In genomic region chr17:28351353-28351890, GRCm38 (mm10) we compare ENCODE assay signal across 8 mouse cellular contexts. TPM values are rescaled to one million over a fixed set of nuclear protein-coding genes. Genes with fewer than 3 reads are reported as not detected.
DNase-seq lines count a peak whose midpoint lies in the region; ATAC-seq and TF ChIP-seq lines count a peak whose summit lies in the region.

No protein-coding gene starts in this region.

- peak overlapping the region; percentile 97 for H3K4me2 ChIP-seq in heart, embryonic 14.5 days (ENCODE audit: low read length)
- H3K4me2 ChIP-seq in liver, embryonic 14.5 days (ENCODE audit: low read depth) = peak overlapping the region; percentile 91

- WGBS in cerebellum, adult 2 months = 3% methylated on average over 29 of the region's 29 CpGs
- WGBS in heart, embryonic 14.5 days = 1% methylated on average over 29 of the region's 29 CpGs
- WGBS in liver, embryonic 14.5 days (ENCODE audit: insufficient replicate concordance) = 2% methylated on average over 29 of the region's 29 CpGs

- H3K79me3 ChIP-seq in C2C12 (ENCODE audit: low read depth) = peaks cover 28% of the 10 kb centered on the region

- peak overlapping the region; percentile 48 for H3ac ChIP-seq in C2C12 (ENCODE audit: control insufficient read depth, insufficient read length, low read depth)

- TF ChIP-seq EP300 in liver, embryonic 14.5 days (IDR thresholded peaks at IDR 0.05; ENCODE audit: low read depth) = no peak

- H3K27me3 ChIP-seq in cerebellum, adult 2 months (ENCODE audit: control insufficient read depth, insufficient read depth, low read length) = peaks cover 7% of the 10 kb centered on the region; the same call in 1 of the 2 replicates
- no peaks in the 10 kb centered on the region for H3K27me3 ChIP-seq in C2C12 (ENCODE audit: control insufficient read depth, insufficient read depth, insufficient read length)
- H3K27me3 ChIP-seq in heart, embryonic 14.5 days (ENCODE audit: control insufficient read depth, insufficient read depth, low read length) = peaks cover 16% of the 10 kb centered on the region; the same call in 1 of the 2 replicates
- peaks cover 17% of the 10 kb centered on the region for H3K27me3 ChIP-seq in liver, embryonic 14.5 days (ENCODE audit: control insufficient read depth, insufficient read depth, low read length)

- TF ChIP-seq CTCF in cerebellum, adult 2 months (IDR thresholded peaks at IDR 0.05; ENCODE audit: borderline replicate concordance, insufficient read depth, low read depth, low read length) = no peak
- no peak for TF ChIP-seq CTCF in C2C12 (IDR thresholded peaks at IDR 0.05; ENCODE audit: control insufficient read depth, insufficient read depth, insufficient read length)
- TF ChIP-seq CTCF in liver, embryonic 14.5 days (IDR thresholded peaks at IDR 0.05; ENCODE audit: low read depth) = no peak

- no peaks in the 10 kb centered on the region for H3K4me1 ChIP-seq in cerebellum, adult 2 months (ENCODE audit: control insufficient read depth, insufficient read depth, low read length)
- peaks cover 19 to 31% of the 10 kb centered on the region in 2 experiments for H3K4me1 ChIP-seq in heart, embryonic 14.5 days (ENCODE audit: control insufficient read depth in 2 of 2, insufficient read depth in 2 of 2, low read length in 2 of 2)
- H3K4me1 ChIP-seq in liver, embryonic 14.5 days (replicated peaks; ENCODE audit: control insufficient read depth in 2 of 2, insufficient read depth in 2 of 2, low read length in 1 of 2) = peaks cover 9 to 13% of the 10 kb centered on the region in 2 experiments

- no peak overlapping the region for H3K27ac ChIP-seq in cerebellum, adult 2 months (ENCODE audit: insufficient read depth, low read length)
- peak overlapping the region in 1 of 2 experiments; percentile 85; a peak in 2 of 4 replicates for H3K27ac ChIP-seq in heart, embryonic 14.5 days (replicated peaks in 1 of 2; ENCODE audit: control insufficient read depth in 1 of 2, insufficient read depth in 1 of 2, low read depth in 2 of 2, low read length in 2 of 2)
- no peak overlapping the region for H3K27ac ChIP-seq in liver, embryonic 14.5 days

- no peak for DNase-seq in cerebellum, adult 2 months
- no peak for DNase-seq in cerebellum, postnatal 14 days
- DNase-seq in liver, embryonic 14.5 days (ENCODE audit: low read depth in 3 of 3, low spot score in 3 of 3) = no peak
- DNase-seq in thymus, postnatal 0 days (ENCODE audit: low spot score) = peak; percentile 57
- DNase-seq in right cerebral cortex, postnatal 36 days (ENCODE audit: low spot score in 2 of 2) = no peak
- DNase-seq in spleen, postnatal 14 days (ENCODE audit: low spot score in 2 of 2) = no peak

- peak overlapping the region; percentile 95 for H3K9ac ChIP-seq in heart, embryonic 14.5 days (ENCODE audit: low read length)
- peak overlapping the region; percentile 59 for H3K9ac ChIP-seq in liver, embryonic 14.5 days (replicated peaks)

- H3K36me3 ChIP-seq in C2C12 (ENCODE audit: control insufficient read depth, insufficient read depth) = no peaks in the 10 kb centered on the region
- no peaks in the 10 kb centered on the region for H3K36me3 ChIP-seq in heart, embryonic 14.5 days (ENCODE audit: control insufficient read depth, insufficient read depth, low read length)
- no peaks in the 10 kb centered on the region for H3K36me3 ChIP-seq in liver, embryonic 14.5 days (replicated peaks; ENCODE audit: control insufficient read depth, insufficient read depth, low read depth)

- H3K4me3 ChIP-seq in cerebellum, adult 2 months (replicated peaks; ENCODE audit: insufficient read depth, low read depth, low read length) = peak overlapping the region; percentile 41
- H3K4me3 ChIP-seq in C2C12 (ENCODE audit: insufficient read depth, poor library complexity, severe bottlenecking) = peak overlapping the region; percentile 61
- peak overlapping the region; percentile 69 to 88 for H3K4me3 ChIP-seq in heart, embryonic 14.5 days (ENCODE audit: control insufficient read depth in 1 of 2, insufficient read depth in 1 of 2, low read depth in 1 of 2, low read length in 2 of 2)
- H3K4me3 ChIP-seq in liver, embryonic 14.5 days (ENCODE audit: insufficient read depth in 1 of 2, low read depth in 2 of 2, low read length in 2 of 2) = peak overlapping the region; percentile 71 to 72

- no peak; the same call in 1 of the 2 replicates for ATAC-seq in heart, embryonic 14.5 days (ENCODE audit: insufficient number of reproducible peaks, insufficient read depth, low FRiP score, low read depth)
- no peak for ATAC-seq in liver, embryonic 14.5 days (ENCODE audit: insufficient read depth)

- no peak for TF ChIP-seq POLR2A in cerebellum, adult 2 months (IDR thresholded peaks at IDR 0.05; ENCODE audit: borderline replicate concordance, insufficient read depth, low read length)

- H3K79me2 ChIP-seq in C2C12 (ENCODE audit: control insufficient read depth, insufficient read depth) = peaks cover 39% of the 10 kb centered on the region

- no peaks in the 10 kb centered on the region for H3K9me3 ChIP-seq in heart, embryonic 14.5 days (ENCODE audit: control insufficient read depth, low read length)
- H3K9me3 ChIP-seq in liver, embryonic 14.5 days (ENCODE audit: control insufficient read depth, low read length) = no peaks in the 10 kb centered on the region

TF ChIP-seq in C2C12, 6 proteins besides CTCF, POLR2A, EP300 and RAD21:
- TF ChIP-seq MAX (IDR thresholded peaks at IDR 0.05) (no peak), FOSL1 (IDR thresholded peaks at IDR 0.05; ENCODE audit: insufficient read depth, low read length, poor library complexity, severe bottlenecking) (no peak)

RNA-seq across cellular contexts. Expression of gene Tead3, which starts 0.8 kb away (rescaled TPM):
- 2.3 and 3.2 TPM in 2 replicates for polyA plus RNA-seq in cerebellum, adult 2 months (2012; rRNA removed)
- polyA plus RNA-seq in C2C12 (2012; fragmentation: generic; extraction: Trizol) = 21.5 TPM
- 5.4 and 7.2 TPM in 2 replicates for polyA plus RNA-seq in heart, embryonic 14.5 days (2014; fragmentation: Nextera tagmentation; extraction: Ambion mirVana)
- polyA plus RNA-seq in liver, embryonic 14.5 days (2012; rRNA removed) = 2.0 and 2.2 TPM in 2 replicates
- 0.52 and 0.63 TPM in 2 replicates for polyA plus RNA-seq in liver, embryonic 14.5 days (2014; fragmentation: Nextera tagmentation; extraction: Ambion mirVana)
- 2.1 and 2.2 TPM in 2 replicates for polyA plus RNA-seq in thymus, postnatal 0 days (2015; fragmentation: Nextera tagmentation; extraction: Ambion mirVana)

RNA-seq across cellular contexts. Expression of gene Tulp1, which starts 13.6 kb away (rescaled TPM):
- 0.29 TPM in 1 of 2 replicates, not detected in the other for polyA plus RNA-seq in cerebellum, adult 2 months (2012; rRNA removed)
- polyA plus RNA-seq in C2C12 (2012; fragmentation: generic; extraction: Trizol) = 0.27 TPM
- 3.3 and 3.4 TPM in 2 replicates for polyA plus RNA-seq in heart, embryonic 14.5 days (2014; fragmentation: Nextera tagmentation; extraction: Ambion mirVana)
- 0.12 and 0.26 TPM in 2 replicates for polyA plus RNA-seq in liver, embryonic 14.5 days (2012; rRNA removed)
- polyA plus RNA-seq in liver, embryonic 14.5 days (2014; fragmentation: Nextera tagmentation; extraction: Ambion mirVana) = 0.28 and 0.42 TPM in 2 replicates
- 0.54 and 0.56 TPM in 2 replicates for polyA plus RNA-seq in thymus, postnatal 0 days (2015; fragmentation: Nextera tagmentation; extraction: Ambion mirVana)

RNA-seq across cellular contexts. Expression of gene Rpl10a, which starts 23.2 kb away (rescaled TPM):
- 808 and 827 TPM in 2 replicates for polyA plus RNA-seq in cerebellum, adult 2 months (2012; rRNA removed)
- polyA plus RNA-seq in C2C12 (2012; fragmentation: generic; extraction: Trizol) = 3,499 TPM
- 440 and 513 TPM in 2 replicates for polyA plus RNA-seq in heart, embryonic 14.5 days (2014; fragmentation: Nextera tagmentation; extraction: Ambion mirVana)
- 1,169 and 1,992 TPM in 2 replicates for polyA plus RNA-seq in liver, embryonic 14.5 days (2012; rRNA removed)
- polyA plus RNA-seq in liver, embryonic 14.5 days (2014; fragmentation: Nextera tagmentation; extraction: Ambion mirVana) = 506 and 510 TPM in 2 replicates
- polyA plus RNA-seq in thymus, postnatal 0 days (2015; fragmentation: Nextera tagmentation; extraction: Ambion mirVana) = 790 and 815 TPM in 2 replicates

RNA-seq across cellular contexts. Expression of gene Fance, which starts 38.1 kb away (rescaled TPM):
- 16.5 and 18.4 TPM in 2 replicates for polyA plus RNA-seq in cerebellum, adult 2 months (2012; rRNA removed)
- polyA plus RNA-seq in C2C12 (2012; fragmentation: generic; extraction: Trizol) = 42.0 TPM
- 17.8 and 19.5 TPM in 2 replicates for polyA plus RNA-seq in heart, embryonic 14.5 days (2014; fragmentation: Nextera tagmentation; extraction: Ambion mirVana)
- polyA plus RNA-seq in liver, embryonic 14.5 days (2012; rRNA removed) = 4.5 and 5.5 TPM in 2 replicates
- 9.4 and 10.4 TPM in 2 replicates for polyA plus RNA-seq in liver, embryonic 14.5 days (2014; fragmentation: Nextera tagmentation; extraction: Ambion mirVana)
- 20.7 and 27.6 TPM in 2 replicates for polyA plus RNA-seq in thymus, postnatal 0 days (2015; fragmentation: Nextera tagmentation; extraction: Ambion mirVana)
